In the genomic region with DNA sequence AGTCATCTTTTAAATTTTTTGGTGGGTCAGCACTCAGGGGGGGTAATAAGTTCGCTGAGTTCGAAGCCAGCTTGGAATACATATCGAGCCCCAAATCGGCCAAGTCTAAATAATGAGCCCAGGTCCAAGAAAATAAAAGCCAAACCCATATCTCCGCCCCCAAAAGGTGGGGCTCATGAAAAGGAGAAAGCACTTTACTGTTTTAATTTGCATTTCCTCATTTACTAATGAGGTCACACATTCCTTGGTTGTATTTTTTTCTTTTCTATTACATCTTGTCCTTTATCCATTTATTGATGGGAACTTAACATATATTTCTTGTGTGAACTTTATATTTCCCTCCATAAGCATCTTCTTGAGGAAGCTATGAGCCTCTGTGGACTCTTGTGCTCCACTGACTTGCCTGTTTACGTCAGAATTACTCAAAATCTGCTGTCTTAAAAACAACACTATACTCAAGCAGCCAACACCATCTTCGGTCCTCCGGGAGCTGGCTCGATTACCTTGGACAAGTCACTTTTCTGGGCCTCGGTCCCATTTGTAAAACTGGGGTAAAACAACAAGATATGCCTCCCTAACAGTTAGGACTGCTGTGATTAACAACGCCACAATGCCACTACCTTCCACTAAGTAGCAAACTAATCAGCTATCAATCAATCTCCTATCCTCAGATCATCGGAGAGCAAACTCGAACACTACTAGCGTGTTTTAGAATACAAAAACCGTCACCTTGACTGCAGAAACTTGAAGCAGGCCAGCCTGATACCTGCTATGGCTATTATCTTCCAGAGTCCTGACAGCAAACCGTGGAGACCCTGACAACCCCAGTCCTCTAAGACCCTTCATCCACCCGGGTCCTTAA, we compare ENCODE assay signal across 8 mouse cellular contexts. TPM values are rescaled to one million over a fixed set of nuclear protein-coding genes. Genes with fewer than 3 reads are reported as not detected.
DNase-seq lines count a peak whose midpoint lies in the region; ATAC-seq and TF ChIP-seq lines count a peak whose summit lies in the region.

No protein-coding gene starts in this region.

- no peaks in the 10 kb centered on the region for H3K9me3 ChIP-seq in ES-Bruce4 (replicated peaks; ENCODE audit: control insufficient read depth, insufficient read depth, low read length, poor library complexity, severe bottlenecking)
- H3K9me3 ChIP-seq in forebrain, embryonic 11.5 days (ENCODE audit: control insufficient read depth, low read length), result no peaks in the 10 kb centered on the region
- no peaks in the 10 kb centered on the region for H3K9me3 ChIP-seq in kidney, embryonic 15.5 days (replicated peaks)
- no peaks in the 10 kb centered on the region for H3K9me3 ChIP-seq in midbrain, embryonic 12.5 days

- H3K4me3 ChIP-seq in ES-Bruce4 (ENCODE audit: low read depth, low read length), result peak overlapping the region; percentile 68
- peak overlapping the region; percentile 79 for H3K4me3 ChIP-seq in forebrain, embryonic 11.5 days (ENCODE audit: low read depth, low read length)
- peak overlapping the region; percentile 65 for H3K4me3 ChIP-seq in kidney, embryonic 15.5 days (replicated peaks)
- peak overlapping the region; percentile 86 for H3K4me3 ChIP-seq in midbrain, embryonic 12.5 days

- no peak for TF ChIP-seq EP300 in ES-Bruce4 (IDR thresholded peaks at IDR 0.05; ENCODE audit: insufficient read depth, low read depth, low read length)

- H3K36me3 ChIP-seq in ES-Bruce4 (ENCODE audit: control insufficient read depth, insufficient read depth, low read length, poor library complexity, severe bottlenecking), result no peaks in the 10 kb centered on the region
- no peaks in the 10 kb centered on the region for H3K36me3 ChIP-seq in forebrain, embryonic 11.5 days (ENCODE audit: control insufficient read depth, insufficient read depth, low read length)
- no peaks in the 10 kb centered on the region for H3K36me3 ChIP-seq in kidney, embryonic 15.5 days
- H3K36me3 ChIP-seq in midbrain, embryonic 12.5 days, result no peaks in the 10 kb centered on the region

- H3K27ac ChIP-seq in ES-Bruce4 (ENCODE audit: insufficient read depth, low read length), result no peak overlapping the region
- H3K27ac ChIP-seq in forebrain, embryonic 11.5 days (ENCODE audit: low read depth, low read length), result peak overlapping the region; percentile 80; the same call in 1 of the 2 replicates
- H3K27ac ChIP-seq in kidney, embryonic 15.5 days, result peak overlapping the region; percentile 97
- peak overlapping the region; percentile 98 for H3K27ac ChIP-seq in midbrain, embryonic 12.5 days (replicated peaks)

- 29% methylated on average over 17 of the region's 17 CpGs for WGBS in forebrain, embryonic 11.5 days
- 22% methylated on average over 17 of the region's 17 CpGs for WGBS in kidney, embryonic 15.5 days
- WGBS in midbrain, embryonic 12.5 days, result 30% methylated on average over 17 of the region's 17 CpGs

- H3K27me3 ChIP-seq in ES-Bruce4 (ENCODE audit: control insufficient read depth, insufficient read depth, low read length, poor library complexity, severe bottlenecking), result no peaks in the 10 kb centered on the region
- H3K27me3 ChIP-seq in forebrain, embryonic 11.5 days (ENCODE audit: control insufficient read depth, insufficient read depth, low read length), result no peaks in the 10 kb centered on the region
- no peaks in the 10 kb centered on the region for H3K27me3 ChIP-seq in kidney, embryonic 15.5 days
- H3K27me3 ChIP-seq in midbrain, embryonic 12.5 days, result no peaks in the 10 kb centered on the region

- peak overlapping the region; percentile 53 for H3K4me2 ChIP-seq in forebrain, embryonic 11.5 days (ENCODE audit: low read depth, low read length, severe bottlenecking)
- H3K4me2 ChIP-seq in kidney, embryonic 15.5 days, result peak overlapping the region; percentile 81
- H3K4me2 ChIP-seq in midbrain, embryonic 12.5 days (replicated peaks), result peak overlapping the region; percentile 75

- peak; percentile 35 to 49 for DNase-seq in heart, adult 18-20 months
- DNase-seq in heart, adult 11 months, result no peak
- no peak for DNase-seq in forebrain, embryonic 11.5 days (ENCODE audit: low spot score)
- DNase-seq in urinary bladder, adult 2 months (ENCODE audit: low spot score), result no peak
- DNase-seq in cerebellum, adult 11 months, result no peak

- H3K9ac ChIP-seq in ES-Bruce4 (ENCODE audit: low read depth, poor library complexity, severe bottlenecking), result peak overlapping the region; percentile 91
- H3K9ac ChIP-seq in forebrain, embryonic 11.5 days (ENCODE audit: low read length), result peak overlapping the region; percentile 85
- H3K9ac ChIP-seq in kidney, embryonic 15.5 days, result peak overlapping the region; percentile 86
- H3K9ac ChIP-seq in midbrain, embryonic 12.5 days (replicated peaks), result peak overlapping the region; percentile 90

- TF ChIP-seq POLR2A in ES-Bruce4 (IDR thresholded peaks at IDR 0.05; ENCODE audit: insufficient read depth, low read length), result no peak

- ATAC-seq in forebrain, embryonic 11.5 days (replicated peaks; ENCODE audit: low FRiP score), result 0 out of 2 replicates have a peak, but pooled peaks have one; percentile 3
- peak; percentile 3; the same call in 1 of the 2 replicates for ATAC-seq in kidney, embryonic 15.5 days (replicated peaks; ENCODE audit: low FRiP score)
- ATAC-seq in midbrain, embryonic 12.5 days (ENCODE audit: low FRiP score, low read depth), result peak; percentile 8; the same call in 1 of the 2 replicates

- H3K4me1 ChIP-seq in ES-Bruce4 (ENCODE audit: control insufficient read depth, insufficient read depth, low read length), result no peaks in the 10 kb centered on the region
- H3K4me1 ChIP-seq in forebrain, embryonic 11.5 days (replicated peaks; ENCODE audit: control insufficient read depth, insufficient read depth, low read length), result peaks cover 3% of the 10 kb centered on the region; the same call in 1 of the 2 replicates
- H3K4me1 ChIP-seq in kidney, embryonic 15.5 days, result peaks cover 38% of the 10 kb centered on the region
- H3K4me1 ChIP-seq in midbrain, embryonic 12.5 days, result peaks cover 32% of the 10 kb centered on the region

- no peak for TF ChIP-seq CTCF in ES-Bruce4 (IDR thresholded peaks at IDR 0.05; ENCODE audit: low read depth, low read length)

RNA-seq across cellular contexts. Expression of gene Btbd1, which starts 1.2 kb away (rescaled TPM):
- total RNA-seq in heart, adult 18-20 months (2021), result 100 to 1,000 TPM; 134 to 141 TPM
- 150 and 152 TPM in 2 replicates for polyA plus RNA-seq in ES-Bruce4 (2011; ENCODE audit: insufficient read depth, insufficient read length, low read depth, missing spikeins)
- polyA plus RNA-seq in forebrain, embryonic 11.5 days (2014; fragmentation: Nextera tagmentation; extraction: Ambion mirVana), result 97.6 and 102 TPM in 2 replicates
- polyA plus RNA-seq in kidney, embryonic 15.5 days (2015; fragmentation: Nextera tagmentation; extraction: Ambion mirVana), result 62.3 and 67.3 TPM in 2 replicates
- polyA plus RNA-seq in midbrain, embryonic 12.5 days (2016; fragmentation: Nextera tagmentation; extraction: Ambion mirVana), result 105 and 113 TPM in 2 replicates
- 54.1 and 60.4 TPM in 2 replicates for polyA plus RNA-seq in urinary bladder, adult 2 months (2012; rRNA removed)

RNA-seq across cellular contexts. Expression of gene Gm10160, which starts 27.6 kb away (rescaled TPM):
- total RNA-seq in heart, adult 18-20 months (2021), result not detected
- polyA plus RNA-seq in ES-Bruce4 (2011; ENCODE audit: insufficient read depth, insufficient read length, low read depth, missing spikeins), result not detected in 2 replicates
- polyA plus RNA-seq in forebrain, embryonic 11.5 days (2014; fragmentation: Nextera tagmentation; extraction: Ambion mirVana), result not detected in 2 replicates
- polyA plus RNA-seq in kidney, embryonic 15.5 days (2015; fragmentation: Nextera tagmentation; extraction: Ambion mirVana), result not detected in 2 replicates
- polyA plus RNA-seq in midbrain, embryonic 12.5 days (2016; fragmentation: Nextera tagmentation; extraction: Ambion mirVana), result not detected in 2 replicates
- polyA plus RNA-seq in urinary bladder, adult 2 months (2012; rRNA removed), result not detected in 2 replicates

RNA-seq across cellular contexts. Expression of gene Tm6sf1, which starts 30.8 kb away (rescaled TPM):
- 10 to 100 TPM; 10.7 to 12.3 TPM for total RNA-seq in heart, adult 18-20 months (2021)
- 9.7 and 10.1 TPM in 2 replicates for polyA plus RNA-seq in ES-Bruce4 (2011; ENCODE audit: insufficient read depth, insufficient read length, low read depth, missing spikeins)
- 11.4 and 14.3 TPM in 2 replicates for polyA plus RNA-seq in forebrain, embryonic 11.5 days (2014; fragmentation: Nextera tagmentation; extraction: Ambion mirVana)
- polyA plus RNA-seq in kidney, embryonic 15.5 days (2015; fragmentation: Nextera tagmentation; extraction: Ambion mirVana), result 13.5 and 14.5 TPM in 2 replicates
- polyA plus RNA-seq in midbrain, embryonic 12.5 days (2016; fragmentation: Nextera tagmentation; extraction: Ambion mirVana), result 10.5 and 13.5 TPM in 2 replicates
- 15.2 and 21.4 TPM in 2 replicates for polyA plus RNA-seq in urinary bladder, adult 2 months (2012; rRNA removed)

RNA-seq across cellular contexts. Expression of gene 3110040N11Rik, which starts 38.8 kb away (rescaled TPM):
- total RNA-seq in heart, adult 18-20 months (2021), result 10 to 100 TPM; 27.6 to 32.3 TPM
- polyA plus RNA-seq in ES-Bruce4 (2011; ENCODE audit: insufficient read depth, insufficient read length, low read depth, missing spikeins), result 32.6 and 34.0 TPM in 2 replicates
- 31.9 and 41.2 TPM in 2 replicates for polyA plus RNA-seq in forebrain, embryonic 11.5 days (2014; fragmentation: Nextera tagmentation; extraction: Ambion mirVana)
- 43.2 and 52.6 TPM in 2 replicates for polyA plus RNA-seq in kidney, embryonic 15.5 days (2015; fragmentation: Nextera tagmentation; extraction: Ambion mirVana)
- 43.2 and 45.0 TPM in 2 replicates for polyA plus RNA-seq in midbrain, embryonic 12.5 days (2016; fragmentation: Nextera tagmentation; extraction: Ambion mirVana)
- 43.1 and 51.5 TPM in 2 replicates for polyA plus RNA-seq in urinary bladder, adult 2 months (2012; rRNA removed)

Comparison
In these comparisons a context has a peak if more than half of its experiments do, and no peak if none do; other contexts are left out.
1. DNase-seq: peak in heart, adult 18-20 months (2 of 2); none in heart, adult 11 months (single experiment), forebrain, embryonic 11.5 days (single experiment), urinary bladder, adult 2 months (single experiment) and cerebellum, adult 11 months (single experiment).
2. Peak in every context shown above with its lines, with median percentiles within 50 percentile points of each other: H3K4me3 ChIP-seq, H3K9ac ChIP-seq, ATAC-seq and H3K4me2 ChIP-seq.